Mouse (Mus musculus) testis, adult 2 months (tissue): ENCODE results near the gene Pdzrn3.

ENCODE experiments used
- CTCF ChIP-seq: fragments of 200-500 bp; IDR thresholded peaks from 2 replicates; pipeline ENCODE4 v1.5.1; 2012; ENCODE audit warnings: low read depth, mild to moderate bottlenecking, inconsistent platforms, low read length, moderate library complexity; ENCODE audit not compliant: control insufficient read depth, insufficient read depth, insufficient replicate concordance
- POLR2A ChIP-seq: fragments of 200-500 bp; IDR thresholded peaks from 2 replicates; pipeline ENCODE4 v1.6.1; 2012; ENCODE audit warnings: low read depth, mild to moderate bottlenecking, inconsistent platforms, low read length, moderate library complexity; ENCODE audit not compliant: control insufficient read depth

DNA sequence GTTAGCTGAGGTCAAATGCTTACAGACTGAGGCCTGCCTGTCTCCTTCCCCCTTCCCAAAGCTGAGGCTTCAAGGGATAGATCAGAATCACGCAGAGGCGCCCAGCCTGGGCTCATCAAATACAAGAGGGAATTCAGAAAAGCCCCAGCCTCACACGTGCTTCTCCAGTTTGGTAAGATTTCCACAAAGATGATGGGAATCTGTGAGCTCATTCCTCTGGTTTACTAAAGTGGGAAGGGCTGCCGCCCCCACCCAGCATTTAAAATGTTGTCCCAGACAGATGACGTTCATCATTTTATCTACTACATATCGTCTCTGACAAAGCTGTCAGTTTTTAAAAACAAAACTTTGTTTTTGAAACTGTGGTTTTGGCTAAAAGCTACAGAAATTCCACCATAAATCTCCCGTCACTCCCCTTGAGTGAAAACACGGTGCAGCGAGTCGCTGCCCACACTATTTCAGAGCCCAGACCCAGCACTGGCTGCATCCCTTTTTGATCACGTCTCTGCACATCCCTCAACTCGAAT is 17.4 kb downstream of the Pdzrn3 start:
- TF ChIP-seq CTCF (no peak), POLR2A (no peak)
